Mouse (Mus musculus): ENCODE results near the gene Psen2.

GRCm38 (mm10) chr1:180265399-180265798, 2.2 kb upstream of the Psen2 start:
- TF ChIP-seq CTCF (IDR thresholded peaks at IDR 0.05; ENCODE audit: borderline replicate concordance, control insufficient read depth, extremely low read depth, insufficient read depth, low read length, poor library complexity) (no peak), POLR2A (IDR thresholded peaks at IDR 0.05; ENCODE audit: control insufficient read depth, extremely low read depth, insufficient read depth, low read length, poor library complexity) (no peak)

Measured in thymus, adult 2 months (tissue).